Mouse (Mus musculus) layer of hippocampus, adult 8-10 months (tissue): ENCODE measurements at regions not wholly inside any gene's neighbourhood (a gene's known extent, or its start where the extent isn't known, plus 50 kb on each side); places are given as distances from the start of the nearest gene placed in this dataset.

Source experiments
- DNase-seq, 2 experiments: peaks; one replicate each; pipeline ENCODE4 v3.0.0; 2022; ENCODE audit warnings: low spot score in 2 of 2

DNA sequence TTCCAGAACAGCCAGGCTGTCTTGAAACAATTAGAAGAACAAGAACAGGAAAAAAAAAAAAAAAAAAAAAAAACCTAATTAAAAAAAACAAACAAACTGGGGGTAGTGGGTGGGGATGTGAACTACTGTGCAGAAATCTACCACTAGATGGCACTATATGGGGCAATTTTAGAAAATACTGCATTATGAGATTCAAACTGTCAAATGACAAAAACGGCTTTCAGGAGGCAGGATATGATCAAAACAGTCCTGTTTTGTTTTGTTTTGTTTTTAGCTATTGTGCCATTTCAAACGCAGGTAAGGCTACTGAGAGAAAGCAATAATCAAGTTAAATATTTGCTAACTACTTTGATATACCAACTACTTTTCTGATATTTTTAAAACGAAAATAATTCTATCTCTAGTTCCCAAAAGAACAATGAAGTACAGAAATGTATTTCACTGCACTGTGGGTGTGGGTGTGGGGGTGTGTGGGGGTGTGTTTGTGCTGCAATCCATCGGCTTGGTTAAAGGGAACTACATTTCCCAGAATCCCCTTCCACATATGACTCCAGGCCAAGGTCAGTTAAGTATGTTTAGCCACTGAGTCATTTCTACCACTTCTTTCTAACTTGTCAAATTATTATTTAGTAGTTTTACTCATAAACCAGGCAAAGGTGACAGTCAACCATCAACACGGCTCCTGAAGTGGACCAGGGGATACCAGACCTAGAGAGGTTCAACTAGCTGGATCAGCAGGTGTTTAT is 207.7 kb upstream of the Mkln1 start:
- DNase-seq = no peak

- DNase-seq = no peak
Measured at GRCm38 (mm10) chr6:31191577-31191976, 207.0 kb upstream of the Mkln1 start.

DNA sequence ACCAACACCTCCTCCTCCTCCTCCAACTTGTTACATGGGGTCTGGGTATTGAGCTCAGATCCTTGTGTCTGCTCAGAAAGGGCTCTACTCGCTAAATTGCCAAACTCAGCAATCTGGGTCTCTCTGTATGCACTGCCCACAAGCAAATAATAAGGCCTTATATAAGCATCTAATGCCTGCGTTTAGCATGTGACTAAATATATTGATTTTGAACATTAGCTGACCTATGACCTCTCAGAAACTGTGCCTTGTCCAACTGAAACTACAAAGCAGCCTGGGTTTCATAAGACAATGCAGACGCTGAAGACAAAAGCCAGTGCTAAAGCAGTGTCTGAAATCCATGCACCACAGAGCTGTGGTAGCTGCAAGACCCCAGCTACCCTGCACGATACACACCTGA is 206.3 kb upstream of the Mkln1 start:
- no peak for DNase-seq

DNA sequence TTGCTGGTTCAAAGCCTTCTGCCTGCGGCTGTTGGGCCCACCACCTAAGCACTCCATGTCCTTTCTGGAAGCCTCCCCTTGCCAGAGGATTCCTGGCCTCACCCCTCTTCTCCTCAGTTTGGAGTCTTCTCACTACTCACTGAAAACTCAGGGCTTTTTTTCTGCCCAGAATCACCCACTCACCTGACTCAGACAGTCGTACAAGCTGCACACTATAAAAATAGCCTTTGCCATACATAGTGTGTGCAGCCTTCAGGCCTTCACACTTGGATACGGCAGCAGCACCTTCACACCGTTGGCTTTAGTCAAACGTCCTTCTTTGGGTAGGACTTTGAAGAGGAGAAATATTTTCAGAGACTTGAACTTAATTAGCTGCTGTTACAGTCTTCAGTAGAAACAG is 205.3 kb upstream of the Mkln1 start:
- DNase-seq = no peak

DNA sequence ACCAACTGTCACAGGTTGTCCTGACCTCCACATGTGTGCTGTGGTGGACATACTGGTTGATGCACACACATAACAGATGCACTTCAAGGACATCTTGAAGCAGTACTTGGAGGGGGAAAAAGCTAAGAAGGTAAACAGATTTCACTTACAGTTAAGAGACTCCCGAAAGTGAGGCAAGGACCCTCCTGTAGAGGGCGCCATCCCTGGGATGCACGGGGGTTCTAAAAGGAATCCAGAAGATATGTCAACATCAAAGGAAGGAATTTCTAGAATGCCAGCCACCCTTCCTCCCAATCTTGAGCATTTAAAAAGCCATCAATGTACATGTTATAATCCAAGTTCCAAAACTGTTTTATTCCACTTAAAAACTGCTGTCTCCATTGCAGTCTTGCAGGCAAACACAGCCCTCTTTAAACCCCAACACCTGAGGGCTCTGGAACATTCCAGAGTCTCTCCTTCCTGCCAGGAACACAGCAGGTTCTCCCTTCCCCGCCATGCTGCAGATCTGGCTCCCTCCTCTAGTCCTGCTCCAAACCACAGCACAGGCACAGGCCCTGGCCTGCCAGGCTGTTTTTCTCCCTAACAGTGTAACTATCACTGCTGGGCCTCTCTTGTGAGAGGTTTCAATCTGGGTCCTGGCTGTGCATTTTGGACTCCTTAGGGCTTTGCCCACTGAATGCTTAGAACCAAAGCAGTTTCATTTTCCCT is 200.8 kb upstream of the Mkln1 start:
- no peak for DNase-seq

DNA sequence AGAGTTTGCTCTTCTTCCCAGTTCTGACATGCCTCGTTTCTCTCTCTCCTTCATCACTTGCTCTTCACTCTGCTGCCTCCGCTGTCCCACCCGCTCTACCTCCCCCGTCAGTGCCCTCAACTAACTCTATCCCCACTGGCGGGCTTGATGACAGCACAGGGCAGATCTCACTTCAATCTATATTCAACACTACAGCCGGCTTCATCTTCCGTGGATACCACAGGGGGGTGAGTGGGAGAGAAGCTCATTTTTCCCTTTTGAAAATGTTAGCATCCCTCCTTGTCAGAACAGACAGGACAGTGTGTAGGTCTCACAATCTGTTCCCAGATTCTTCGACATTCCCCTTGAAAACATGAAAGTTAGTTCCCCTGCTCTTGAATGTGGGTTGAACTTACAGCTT is 200.2 kb upstream of the Mkln1 start:
- DNase-seq = no peak

DNA sequence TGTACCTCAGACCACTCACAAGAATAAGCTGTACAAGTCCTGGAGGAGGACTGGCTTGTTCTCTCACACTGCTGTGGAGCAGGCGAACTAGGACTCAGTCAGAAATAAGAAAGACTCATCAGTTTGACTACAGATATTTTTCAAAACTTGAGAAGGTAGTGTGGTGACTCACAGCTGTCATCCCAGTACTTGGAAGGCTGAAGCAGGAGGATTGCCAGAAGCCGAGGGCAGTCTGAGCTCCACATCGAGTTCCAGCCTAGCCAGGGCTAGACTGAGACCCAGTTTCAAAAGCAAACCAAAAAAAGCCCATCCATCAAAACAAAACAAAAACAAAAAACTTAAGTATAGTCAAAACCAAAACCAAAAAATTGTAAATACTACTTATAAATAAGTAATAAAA is 197.8 kb upstream of the Mkln1 start:
- DNase-seq = no peak

DNA sequence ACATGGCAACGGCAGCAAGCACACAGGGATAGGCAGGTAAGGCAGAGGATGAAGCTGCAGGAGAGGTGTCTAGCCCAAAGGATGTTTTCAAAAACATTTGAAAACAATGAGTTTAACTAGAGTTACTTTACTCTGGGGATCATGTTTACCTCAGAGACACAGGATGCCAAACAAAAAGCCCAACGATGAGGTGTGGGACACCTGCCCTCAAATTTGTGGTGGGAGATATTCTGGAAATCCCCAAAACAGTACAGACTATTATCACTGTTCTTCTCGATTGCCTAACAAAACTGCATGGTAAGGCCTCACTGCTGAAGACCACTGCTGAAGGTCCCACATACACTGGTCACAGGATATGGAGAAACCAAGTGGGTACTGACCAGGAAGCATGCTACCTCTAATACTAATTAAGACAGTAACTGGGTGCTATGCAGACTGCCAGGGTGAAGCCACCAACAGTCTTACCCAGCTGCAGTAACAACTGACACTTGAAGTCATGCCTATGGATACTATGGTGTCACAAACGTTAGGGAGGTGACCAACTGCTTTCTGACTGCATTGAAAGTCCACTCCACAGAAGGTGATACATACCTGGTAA is 197.1 kb upstream of the Mkln1 start:
- no peak for DNase-seq

GRCm38 (mm10) chr6:31202594-31202993 is 195.9 kb upstream of the Mkln1 start:
- DNase-seq = no peak

DNA sequence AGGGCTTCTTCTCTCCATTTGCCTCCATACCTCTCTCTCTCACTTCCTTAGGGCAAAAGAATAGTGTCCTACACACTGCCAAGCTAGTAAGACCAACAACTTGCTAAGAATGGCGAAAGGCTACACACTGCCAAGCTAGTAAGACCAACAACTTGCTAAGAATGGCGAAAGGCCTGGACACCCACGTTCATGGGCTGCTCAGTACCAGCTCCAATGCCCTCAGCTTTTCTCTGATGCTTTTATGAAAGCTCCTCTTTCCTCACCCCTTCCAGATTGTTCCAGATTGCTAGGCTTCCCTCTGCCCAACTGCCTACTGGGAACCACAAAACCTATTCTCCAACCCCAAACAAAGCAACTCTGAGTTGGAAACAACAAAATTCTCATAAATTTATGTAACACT is 194.1 kb upstream of the Mkln1 start:
- no peak for DNase-seq

GRCm38 (mm10) chr6:31204839-31205238 is 193.7 kb upstream of the Mkln1 start:
- DNase-seq = no peak

DNA sequence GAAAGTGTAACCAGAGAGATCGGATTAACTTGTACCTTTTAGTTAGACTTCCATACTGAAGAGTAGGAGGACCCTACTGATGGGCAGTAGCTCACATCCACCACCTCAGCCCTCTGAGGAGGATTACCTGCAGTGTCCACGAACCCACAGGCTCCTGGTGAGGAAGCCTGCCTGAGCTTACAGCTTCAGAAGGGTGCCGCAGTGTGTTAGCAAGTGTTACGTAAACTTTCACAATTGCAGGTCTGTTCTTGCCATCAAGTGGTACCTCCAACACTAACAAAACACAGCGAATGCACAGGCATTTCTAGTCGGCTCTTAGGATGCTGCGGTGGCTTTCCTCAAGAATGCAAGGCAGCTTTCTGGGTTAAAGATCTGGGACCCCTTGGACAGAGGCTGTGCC is 192.4 kb upstream of the Mkln1 start:
- DNase-seq = no peak

- no peak for DNase-seq
Measured at GRCm38 (mm10) chr6:31207231-31207630, 191.3 kb upstream of the Mkln1 start.

DNA sequence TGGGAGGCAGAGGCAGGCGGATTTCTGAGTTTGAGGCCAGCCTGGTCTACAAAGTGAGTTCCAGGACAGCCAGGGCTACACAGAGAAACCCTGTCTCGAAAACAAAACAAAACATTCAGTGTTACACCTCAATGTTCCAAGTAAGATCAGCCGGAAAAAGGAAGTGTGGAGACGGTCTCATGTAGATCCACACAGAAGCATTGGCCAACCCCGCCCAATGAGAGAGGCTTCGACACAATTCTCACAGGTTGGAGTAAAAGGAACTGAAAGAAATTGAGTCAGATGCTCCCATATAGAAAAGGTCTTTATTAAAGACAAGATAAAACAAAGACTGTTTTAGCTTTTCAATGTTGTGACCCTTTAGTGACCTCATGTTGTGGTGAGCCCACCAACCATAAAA is 190.3 kb upstream of the Mkln1 start:
- no peak for DNase-seq

DNA sequence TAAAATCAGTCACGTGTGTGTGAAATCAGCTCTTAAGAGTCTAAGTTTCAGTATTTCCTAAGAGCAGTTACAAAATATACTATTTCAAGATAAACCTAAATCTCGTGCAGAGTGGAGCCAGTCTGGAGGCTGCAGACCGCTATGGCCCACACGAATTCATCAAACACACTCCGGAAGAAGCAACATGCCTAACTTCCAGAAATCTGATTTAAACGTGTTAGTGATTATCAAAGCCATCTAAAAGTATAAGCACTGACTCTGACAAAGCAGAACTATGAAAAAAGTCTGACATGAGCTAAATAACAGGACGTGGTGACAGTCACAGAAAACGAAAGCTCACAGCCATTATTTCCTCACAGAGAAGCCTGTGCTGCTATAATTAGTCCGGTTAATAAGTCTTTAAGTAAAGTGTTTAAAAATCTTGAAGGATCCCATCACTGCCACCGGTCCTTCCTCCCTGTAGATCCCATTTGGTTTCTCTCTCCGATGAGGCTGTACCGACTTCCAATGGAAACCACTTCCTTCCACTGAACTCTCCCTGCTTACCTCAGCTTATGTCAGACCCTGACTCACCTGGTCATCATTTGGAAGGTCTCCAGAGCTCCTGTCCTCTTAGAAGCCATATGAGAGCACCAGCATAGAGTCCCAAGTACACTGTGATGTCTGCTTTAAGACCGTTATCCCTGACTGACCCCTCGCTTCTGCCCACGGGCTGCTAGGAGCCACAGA is 189.0 kb upstream of the Mkln1 start:
- no peak for DNase-seq

DNA sequence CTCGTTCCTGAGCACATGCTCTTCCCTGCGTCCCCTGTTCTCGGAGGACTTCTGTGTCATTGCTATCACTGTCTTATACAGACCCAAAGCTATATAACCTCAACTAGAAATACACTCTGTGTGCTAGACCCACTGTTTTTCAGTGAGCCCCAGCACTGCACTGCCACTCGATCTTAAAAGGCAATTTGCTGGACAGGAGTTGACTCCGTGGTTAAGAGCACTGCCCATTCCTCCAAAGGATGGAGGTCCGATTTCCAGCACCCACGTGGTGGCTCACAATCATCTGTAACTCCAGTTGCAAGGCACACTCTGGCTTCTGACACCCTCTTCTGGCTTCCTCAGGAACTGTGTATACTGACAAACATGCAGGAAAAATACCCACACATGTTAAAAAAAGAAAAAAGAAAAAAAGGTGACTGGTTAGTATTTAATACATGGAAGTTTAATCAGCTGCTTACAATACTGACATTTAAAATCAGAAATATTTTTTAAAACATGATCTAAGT is 188.3 kb upstream of the Mkln1 start:
- DNase-seq = no peak

DNA sequence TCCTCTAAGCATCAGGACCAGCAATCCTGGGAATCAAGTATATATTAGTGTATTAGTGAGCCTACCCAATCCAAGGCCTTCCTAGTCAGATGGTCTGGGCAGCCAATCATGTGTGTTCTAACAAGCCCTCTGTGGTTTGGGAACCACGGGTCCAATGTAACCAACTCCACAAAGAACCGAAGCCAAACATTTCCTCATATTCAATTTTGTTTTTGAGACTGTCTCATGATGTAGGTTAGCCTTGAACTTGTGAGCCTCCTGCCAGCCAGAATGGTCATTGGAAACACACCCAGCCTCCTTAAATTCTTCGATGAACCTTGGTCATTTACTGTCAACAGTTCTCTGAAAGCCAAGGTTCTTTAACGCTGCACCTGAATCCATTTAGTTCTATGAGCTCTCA is 187.4 kb upstream of the Mkln1 start:
- DNase-seq = no peak

DNA sequence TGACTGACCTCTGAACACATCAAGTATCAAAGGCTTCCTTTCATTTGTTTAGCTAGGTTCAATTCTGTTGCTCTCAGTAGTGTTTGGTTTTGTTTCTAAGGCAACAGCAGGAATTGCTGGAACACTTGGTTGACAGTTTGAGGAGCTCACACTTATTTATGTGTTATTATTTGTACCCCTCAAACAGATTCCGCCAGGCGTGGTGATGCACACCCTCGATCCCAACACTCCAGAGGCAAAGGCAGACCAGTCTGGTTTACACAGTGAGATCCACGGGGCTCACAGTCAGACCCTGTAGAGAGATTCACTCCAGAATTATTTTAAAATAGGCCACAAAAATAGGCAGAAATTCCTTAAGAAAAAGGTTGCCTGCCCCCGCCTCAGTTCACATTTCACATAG is 186.9 kb upstream of the Mkln1 start:
- DNase-seq = no peak

DNA sequence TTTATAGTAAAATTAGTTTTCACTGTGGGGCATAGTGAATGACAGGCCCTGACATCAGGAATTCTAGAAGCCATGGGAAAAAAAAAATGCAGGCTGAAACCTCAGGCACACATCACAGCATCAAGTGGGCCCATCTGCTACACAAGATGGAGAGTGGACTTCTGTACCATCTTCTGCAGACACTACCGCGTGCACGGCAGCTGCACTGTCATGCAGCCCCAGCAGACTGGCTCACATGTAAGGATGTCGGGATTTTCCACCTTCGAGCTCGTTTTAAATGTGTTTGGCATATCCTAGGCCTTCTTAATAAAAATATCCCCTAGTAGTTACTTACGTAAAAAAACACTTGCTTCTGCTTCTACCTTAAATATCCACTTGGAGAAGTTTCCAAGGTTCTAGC is 186.5 kb upstream of the Mkln1 start:
- DNase-seq = no peak

GRCm38 (mm10) chr6:31212694-31213093 is 185.8 kb upstream of the Mkln1 start:
- DNase-seq = no peak

GRCm38 (mm10) chr6:31213161-31213560 is 185.4 kb upstream of the Mkln1 start:
- DNase-seq = no peak

GRCm38 (mm10) chr6:31215661-31216060 is 182.9 kb upstream of the Mkln1 start:
- DNase-seq = no peak
